20 mouse cellular contexts compared by ENCODE assay signal in genomic region chr17:87170364-87170763, GRCm38 (mm10).
A peak's percentile ranks its signal among the peaks of the same experiment; 100 is the strongest.
DNase-seq lines count a peak whose midpoint lies in the region; ATAC-seq and TF ChIP-seq lines count a peak whose summit lies in the region.
"Had no signal": no experiment of that assay in that cellular context is flagged by ENCODE, and none has a peak within 500 bp of the region (broad histone marks: within the 10 kb centered on the region; RNA-seq: fewer than 3 reads in every experiment).

No protein-coding gene starts in this region.

- H3K36me3 ChIP-seq in liver, postnatal 0 days (replicated peaks; ENCODE audit: insufficient read depth, low read length), result no peaks in the 10 kb centered on the region
- no peaks in the 10 kb centered on the region for H3K36me3 ChIP-seq in splenic B cell, adult 2 months (ENCODE audit: control insufficient read depth, insufficient read depth, low read length, poor library complexity, severe bottlenecking)
- H3K36me3 ChIP-seq in forebrain, postnatal 0 days (ENCODE audit: insufficient read depth), result no peaks in the 10 kb centered on the region
- H3K36me3 ChIP-seq: heart, embryonic 12.5 days; limb, embryonic 12.5 days; liver, embryonic 15.5 days; neural tube, embryonic 12.5 days had no signal

- 0 out of 2 replicates have a peak, but pooled peaks have one; percentile 4 for TF ChIP-seq CTCF in liver, postnatal 0 days (IDR thresholded peaks at IDR 0.05; ENCODE audit: low read depth)
- no peak for TF ChIP-seq CTCF in Patski (IDR thresholded peaks at IDR 0.05)
- TF ChIP-seq CTCF in forebrain, postnatal 0 days (IDR thresholded peaks at IDR 0.05; ENCODE audit: low read depth), result no peak

- no peak overlapping the region for H3K4me2 ChIP-seq in liver, postnatal 0 days (ENCODE audit: low read depth, low read length)
- H3K4me2 ChIP-seq in forebrain, postnatal 0 days (ENCODE audit: low read depth), result no peak overlapping the region
- H3K4me2 ChIP-seq: heart, embryonic 12.5 days; limb, embryonic 12.5 days; liver, embryonic 15.5 days; neural tube, embryonic 12.5 days had no signal

- CTCF ChIA-PET in Patski (lab: Charles Lee), result interaction anchor here (1.5 kb wide), 1 partner anchor 18 kb away, joined by 3 read pairs; no protein-coding TSS in a partner anchor

- no peak for DNase-seq in liver, postnatal 0 days
- DNase-seq in liver, result no peak
- peak; percentile 77 for DNase-seq in Patski (ENCODE audit: low read depth, low spot score)
- peak; percentile 11 for DNase-seq in splenic B cell, adult 2 months (ENCODE audit: low read depth, low spot score)
- no peak for DNase-seq in left cerebral cortex, adult 8-10 months (ENCODE audit: low spot score in 2 of 2)
- DNase-seq in forebrain, postnatal 0 days, result no peak
- no peak for DNase-seq in kidney, postnatal 36 days
- DNase-seq: cerebellum, adult 9-10 months; gastrocnemius, postnatal 25 days; heart, postnatal 4 days; kidney, adult 9 months; lung, postnatal 36 days; thymus, postnatal 25 days had no signal

- H3K9me3 ChIP-seq in liver, postnatal 0 days (ENCODE audit: low read length), result no peaks in the 10 kb centered on the region
- H3K9me3 ChIP-seq in forebrain, postnatal 0 days (ENCODE audit: low read length), result 0 out of 2 replicates have a peak, but pooled peaks cover 4% of the 10 kb centered on the region
- H3K9me3 ChIP-seq: liver, embryonic 15.5 days had no signal

- WGBS in liver, postnatal 0 days (ENCODE audit: insufficient replicate concordance), result 24% methylated on average over 5 of the region's 5 CpGs
- WGBS in forebrain, postnatal 0 days, result 56% methylated on average over 5 of the region's 5 CpGs

- no peak for TF ChIP-seq EP300 in liver, postnatal 0 days (IDR thresholded peaks at IDR 0.05; ENCODE audit: low read depth)

- H3K27me3 ChIP-seq in liver, postnatal 0 days (ENCODE audit: insufficient read depth, low read length), result no peaks in the 10 kb centered on the region
- H3K27me3 ChIP-seq in Patski, result no peaks in the 10 kb centered on the region
- H3K27me3 ChIP-seq in splenic B cell, adult 2 months (ENCODE audit: control insufficient read depth, insufficient read depth, low read length, poor library complexity, severe bottlenecking), result no peaks in the 10 kb centered on the region
- H3K27me3 ChIP-seq in forebrain, postnatal 0 days (ENCODE audit: insufficient read depth, low read length), result no peaks in the 10 kb centered on the region
- H3K27me3 ChIP-seq: heart, embryonic 12.5 days; limb, embryonic 12.5 days; liver, embryonic 15.5 days; neural tube, embryonic 12.5 days had no signal

- H3K4me1 ChIP-seq in liver, postnatal 0 days (ENCODE audit: insufficient read depth), result no peaks in the 10 kb centered on the region
- H3K4me1 ChIP-seq in forebrain, postnatal 0 days (ENCODE audit: insufficient read depth), result no peaks in the 10 kb centered on the region
- H3K4me1 ChIP-seq: liver, embryonic 15.5 days; neural tube, embryonic 12.5 days had no signal

- in situ Hi-C loops in Patski (cut with MboI; ENCODE audit: low pct_unique_long_range_greater_than_20kb), result loop anchor here (5.0 kb wide), 2 partner anchors 37 to 62 kb away; no protein-coding TSS in a partner anchor

- no peak overlapping the region for H3K27ac ChIP-seq in liver, postnatal 0 days (ENCODE audit: low read depth)
- no peak overlapping the region for H3K27ac ChIP-seq in forebrain, postnatal 0 days (ENCODE audit: low read depth, low read length)
- H3K27ac ChIP-seq: limb, embryonic 12.5 days; liver, embryonic 15.5 days; neural tube, embryonic 12.5 days had no signal

- no peak overlapping the region for H3K9ac ChIP-seq in liver, postnatal 0 days (replicated peaks)
- H3K9ac ChIP-seq in forebrain, postnatal 0 days, result no peak overlapping the region
- H3K9ac ChIP-seq: heart, embryonic 12.5 days; limb, embryonic 12.5 days; liver, embryonic 15.5 days; neural tube, embryonic 12.5 days had no signal

- no peak for ATAC-seq in liver, postnatal 0 days
- ATAC-seq in Patski, result peak; percentile 81
- peak; percentile 98 for ATAC-seq in granulocyte monocyte progenitor cell, adult 5-6 weeks (replicated peaks; ENCODE audit: poor library complexity, severe bottlenecking)
- ATAC-seq in forebrain, postnatal 0 days, result no peak
- ATAC-seq: forebrain, embryonic 16.5 days; midbrain, embryonic 16.5 days had no signal

- no peak overlapping the region for H3K4me3 ChIP-seq in liver, postnatal 0 days (ENCODE audit: low read depth, low read length)
- no peak overlapping the region for H3K4me3 ChIP-seq in forebrain, postnatal 0 days (ENCODE audit: low read depth, low read length)
- H3K4me3 ChIP-seq: heart, embryonic 12.5 days; limb, embryonic 12.5 days; liver, embryonic 15.5 days; neural tube, embryonic 12.5 days had no signal

- POLR2A ChIA-PET in Patski (lab: Charles Lee), result no interaction called here

Comparison
In these comparisons a context has a peak if more than half of its experiments do, and no peak if none do; other contexts are left out.
1. ATAC-seq: peak in Patski (single experiment) and granulocyte monocyte progenitor cell, adult 5-6 weeks (single experiment); none in liver, postnatal 0 days (single experiment) and forebrain, postnatal 0 days (single experiment).
2. DNase-seq: peak in Patski (single experiment) and splenic B cell, adult 2 months (single experiment); none in liver, postnatal 0 days (single experiment), liver (single experiment), left cerebral cortex, adult 8-10 months (0 of 2), forebrain, postnatal 0 days (single experiment) and kidney, postnatal 36 days (0 of 2).